Mouse (Mus musculus) hindbrain, embryonic 13.5 days (tissue): ENCODE data around the gene Rfx7. TPM values are rescaled to one million over a fixed set of nuclear protein-coding genes. Genes with fewer than 3 reads are reported as not detected.
"Not testable (repeated sequence)": the region's sequence is repeated elsewhere in the genome, so short reads cannot be mapped to it uniquely, and the experiment has no call there.

Experiments used
- ATAC-seq: fragments of 200-750 bp; cut with Nextera tagmentation; 2 replicates; pipeline ENCODE4 v1.8.0; 2017; ENCODE audit warnings: moderate TSS enrichment; ENCODE audit not compliant: low FRiP score
- H3K27ac ChIP-seq: fragments of 300-500 bp; sonication (generic); 2 replicates; pipeline ENCODE4 v1.5.1; 2015; ENCODE audit warnings: inconsistent platforms, mild to moderate bottlenecking, moderate library complexity
- H3K27me3 ChIP-seq: fragments of 300-500 bp; sonication (generic); 2 replicates; pipeline ENCODE4 v1.6.1; 2015; ENCODE audit warnings: mild to moderate bottlenecking, inconsistent platforms
- H3K36me3 ChIP-seq: fragments of 300-500 bp; sonication (generic); 2 replicates; pipeline ENCODE4 v1.6.1; 2015; ENCODE audit warnings: mild to moderate bottlenecking, inconsistent platforms
- H3K4me1 ChIP-seq: fragments of 300-500 bp; sonication (generic); replicated peaks from 2 replicates; pipeline ENCODE4 v1.6.1; 2015; ENCODE audit warnings: inconsistent platforms
- H3K4me2 ChIP-seq: fragments of 300-500 bp; sonication (generic); 2 replicates; pipeline ENCODE4 v1.6.1; 2015; ENCODE audit warnings: inconsistent platforms, mild to moderate bottlenecking, moderate library complexity
- H3K4me3 ChIP-seq: fragments of 300-500 bp; sonication (generic); 2 replicates; pipeline ENCODE4 v1.5.1; 2015; ENCODE audit warnings: mild to moderate bottlenecking, inconsistent platforms
- H3K9ac ChIP-seq: fragments of 300-500 bp; sonication (generic); 2 replicates; pipeline ENCODE4 v1.6.1; 2015; ENCODE audit warnings: mild to moderate bottlenecking, inconsistent platforms
- H3K9me3 ChIP-seq: fragments of 300-500 bp; sonication (generic); 2 replicates; pipeline ENCODE4 v1.6.1; 2016; ENCODE audit warnings: inconsistent platforms
- WGBS: fragments of 180-500 bp; shearing (Covaris S2); methylation state at CpG from one replicate; pipeline ENCODE4 v1.1.7; 2015; 5-methylcytosine and 5-hydroxymethylcytosine counted together
- polyA plus RNA-seq: library from polyadenylated mRNA; unstranded; fragments of >200 nt; fragmentation: Nextera tagmentation; extraction: Ambion mirVana; gene quantifications from 2 replicates; pipeline ENCODE4 v1.2.1, GENCODE M21; 2015

Rfx7 gene
- polyA plus RNA-seq, 1 experiment from 2014 or later: 17.2 TPM

DNA sequence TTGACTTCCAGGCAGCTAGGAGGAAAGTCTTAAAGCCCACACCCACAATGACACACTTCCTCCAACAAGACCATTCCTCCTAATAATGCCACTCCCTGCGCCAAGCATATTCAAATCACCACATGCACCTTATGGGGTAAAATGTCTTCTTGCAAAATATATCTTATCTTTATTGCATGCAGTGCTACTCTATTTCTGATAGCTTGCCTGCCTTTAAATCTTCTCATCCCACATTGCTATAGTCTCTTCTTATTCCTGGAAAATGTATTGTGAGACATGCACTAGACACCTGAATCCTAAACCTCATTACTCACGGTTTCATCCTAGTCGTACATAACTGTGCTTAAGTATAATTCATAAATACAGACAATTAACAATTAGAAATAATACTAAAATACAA is 31.2 kb downstream of the Rfx7 start:
- Histone ChIP-seq H3K9ac (no peak overlapping the region), H3K9me3 (peaks cover 3% of the 10 kb centered on the region; the same call in 1 of the 2 replicates), H3K27me3 (no peaks in the 10 kb centered on the region), H3K4me1 (no peaks in the 10 kb centered on the region), H3K4me3 (no peak overlapping the region), H3K36me3 (no peaks in the 10 kb centered on the region), H3K4me2 (no peak overlapping the region), H3K27ac (no peak overlapping the region)
- WGBS: 93% methylated on average over 3 of the region's 3 CpGs
- no peak for ATAC-seq

DNA sequence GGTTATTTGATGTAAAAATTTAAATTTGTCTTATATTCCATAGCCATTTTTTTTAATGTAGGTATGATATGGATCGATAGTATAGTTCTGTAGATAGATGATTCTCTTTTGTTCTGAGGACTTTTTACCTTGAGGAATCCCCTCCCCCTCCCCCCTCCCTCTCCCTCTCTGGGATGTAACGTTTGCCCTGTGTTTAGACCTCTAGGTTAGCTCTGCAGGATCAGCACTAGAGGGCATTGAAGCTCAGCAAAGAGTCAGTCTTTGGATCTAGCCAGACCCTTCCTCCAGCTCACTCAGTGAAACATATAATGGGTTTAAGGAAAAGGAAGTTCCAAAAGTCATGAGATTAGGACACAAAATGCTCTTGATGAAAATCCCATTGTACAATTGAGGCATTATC is 35.1 kb downstream of the Rfx7 start:
- peaks cover 3% of the 10 kb centered on the region; the same call in 1 of the 2 replicates for H3K9me3 ChIP-seq
- H3K27ac ChIP-seq: no peak overlapping the region
- 53% methylated on average over 2 of the region's 2 CpGs for WGBS
- no peak overlapping the region for H3K9ac ChIP-seq
- no peak overlapping the region for H3K4me2 ChIP-seq
- no peaks in the 10 kb centered on the region for H3K36me3 ChIP-seq
- H3K27me3 ChIP-seq: no peaks in the 10 kb centered on the region
- H3K4me1 ChIP-seq: no peaks in the 10 kb centered on the region
- no peak for ATAC-seq
- H3K4me3 ChIP-seq: no peak overlapping the region

DNA sequence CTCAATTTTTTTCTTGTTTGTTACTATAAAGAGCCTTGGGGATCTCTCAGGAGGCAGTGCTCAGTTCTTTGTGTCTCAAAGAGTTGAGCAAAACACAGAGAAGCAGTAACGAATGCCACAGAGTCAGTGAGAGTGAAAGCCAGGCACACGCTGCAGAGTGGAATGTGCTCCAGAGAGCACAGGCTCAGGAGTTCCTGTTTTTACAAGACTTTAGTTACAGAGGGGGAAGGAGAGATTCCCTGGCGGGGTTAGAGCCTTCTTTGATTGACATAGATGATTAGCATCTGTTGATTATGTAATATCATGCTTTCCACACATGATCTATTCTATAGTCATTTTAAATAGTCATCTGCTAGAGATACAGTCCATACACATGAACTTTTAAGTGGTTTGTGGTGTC is 48.2 kb downstream of the Rfx7 start:
- no peak overlapping the region for H3K27ac ChIP-seq
- WGBS: 43% methylated on average over 3 of the region's 3 CpGs
- no peak overlapping the region for H3K4me3 ChIP-seq
- H3K9ac ChIP-seq: no peak overlapping the region
- no peaks in the 10 kb centered on the region for H3K36me3 ChIP-seq
- no peak for ATAC-seq
- no peaks in the 10 kb centered on the region for H3K9me3 ChIP-seq
- no peaks in the 10 kb centered on the region for H3K4me1 ChIP-seq
- H3K4me2 ChIP-seq: no peak overlapping the region
- H3K27me3 ChIP-seq: no peaks in the 10 kb centered on the region

DNA sequence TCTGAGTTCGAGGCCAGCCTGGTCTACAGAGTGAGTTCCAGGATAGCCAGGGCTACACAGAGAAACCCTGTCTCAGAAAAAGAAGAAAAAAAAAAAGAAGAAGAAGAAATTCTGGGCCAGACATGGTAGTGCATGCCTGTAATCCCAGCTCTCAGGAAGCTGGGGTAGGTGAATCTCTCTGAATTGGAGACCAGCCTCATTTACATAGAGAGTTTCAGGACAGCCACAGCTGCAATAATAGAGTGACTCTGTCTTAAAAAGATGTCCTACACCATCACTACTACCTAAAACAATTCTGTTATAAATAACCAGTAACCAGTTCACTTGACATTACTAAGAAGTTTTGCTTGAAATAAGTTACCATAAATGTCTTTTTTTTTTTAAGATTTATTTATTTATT is 58.8 kb downstream of the Rfx7 start:
- H3K27ac ChIP-seq: no peak overlapping the region
- H3K9ac ChIP-seq: no peak overlapping the region
- H3K4me2 ChIP-seq: no peak overlapping the region
- H3K4me1 ChIP-seq: no peaks in the 10 kb centered on the region
- ATAC-seq: no peak
- H3K27me3 ChIP-seq: no peaks in the 10 kb centered on the region
- no peak overlapping the region for H3K4me3 ChIP-seq
- no peaks in the 10 kb centered on the region for H3K9me3 ChIP-seq
- peaks cover 9% of the 10 kb centered on the region for H3K36me3 ChIP-seq
- 97% methylated on average over 1 of the region's 1 CpGs for WGBS

DNA sequence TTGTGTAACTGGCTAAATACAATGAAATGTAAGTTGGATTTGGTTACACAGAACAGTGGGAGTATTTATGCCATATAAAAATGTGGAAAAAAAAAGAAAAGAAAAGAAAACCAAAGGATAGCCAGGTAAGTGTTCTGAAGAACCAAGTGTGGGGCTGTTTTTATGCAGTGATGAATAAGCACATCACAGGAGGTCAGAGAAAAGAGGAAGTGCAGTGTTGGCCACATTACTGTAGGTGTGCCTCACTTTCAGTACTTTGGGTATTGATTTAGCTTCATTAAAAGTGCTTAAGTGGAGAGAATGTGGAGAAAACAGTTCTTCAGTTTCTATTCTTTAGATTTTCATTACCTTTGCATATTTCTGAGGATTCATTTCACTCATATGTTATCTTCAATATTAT is 60.0 kb downstream of the Rfx7 start:
- H3K9me3 ChIP-seq: no peaks in the 10 kb centered on the region
- H3K4me2 ChIP-seq: no peak overlapping the region
- no peak for ATAC-seq
- no peaks in the 10 kb centered on the region for H3K4me1 ChIP-seq
- no peak overlapping the region for H3K9ac ChIP-seq
- no peak overlapping the region for H3K27ac ChIP-seq
- H3K27me3 ChIP-seq: no peaks in the 10 kb centered on the region
- H3K4me3 ChIP-seq: no peak overlapping the region
- H3K36me3 ChIP-seq: peaks cover 9% of the 10 kb centered on the region

GRCm38 (mm10) chr9:72594656-72595055 is 62.6 kb downstream of the Rfx7 start:
- not testable (repeated sequence) for H3K9ac ChIP-seq, ATAC-seq, H3K27ac ChIP-seq, H3K36me3 ChIP-seq, H3K4me2 ChIP-seq, H3K4me3 ChIP-seq, H3K9me3 ChIP-seq, H3K4me1 ChIP-seq, H3K27me3 ChIP-seq
- WGBS: 89% methylated on average over 4 of the region's 4 CpGs

- no peak overlapping the region for H3K4me2 ChIP-seq
- no peak overlapping the region for H3K9ac ChIP-seq
- peaks cover 15% of the 10 kb centered on the region for H3K36me3 ChIP-seq
- no peaks in the 10 kb centered on the region for H3K9me3 ChIP-seq
- H3K27me3 ChIP-seq: no peaks in the 10 kb centered on the region
- no peak for ATAC-seq
- no peaks in the 10 kb centered on the region for H3K4me1 ChIP-seq
- H3K27ac ChIP-seq: no peak overlapping the region
- WGBS: 93% methylated on average over 3 of the region's 3 CpGs
- no peak overlapping the region for H3K4me3 ChIP-seq
Measured at GRCm38 (mm10) chr9:72600142-72600541, 68.1 kb downstream of the Rfx7 start.

GRCm38 (mm10) chr9:72609771-72610170 is 77.7 kb downstream of the Rfx7 start:
- peaks cover 22% of the 10 kb centered on the region for H3K36me3 ChIP-seq
- no peak overlapping the region for H3K9ac ChIP-seq
- no peak overlapping the region for H3K27ac ChIP-seq
- no peaks in the 10 kb centered on the region for H3K4me1 ChIP-seq
- ATAC-seq: no peak
- H3K27me3 ChIP-seq: no peaks in the 10 kb centered on the region
- H3K4me2 ChIP-seq: no peak overlapping the region
- H3K4me3 ChIP-seq: no peak overlapping the region
- no peaks in the 10 kb centered on the region for H3K9me3 ChIP-seq

DNA sequence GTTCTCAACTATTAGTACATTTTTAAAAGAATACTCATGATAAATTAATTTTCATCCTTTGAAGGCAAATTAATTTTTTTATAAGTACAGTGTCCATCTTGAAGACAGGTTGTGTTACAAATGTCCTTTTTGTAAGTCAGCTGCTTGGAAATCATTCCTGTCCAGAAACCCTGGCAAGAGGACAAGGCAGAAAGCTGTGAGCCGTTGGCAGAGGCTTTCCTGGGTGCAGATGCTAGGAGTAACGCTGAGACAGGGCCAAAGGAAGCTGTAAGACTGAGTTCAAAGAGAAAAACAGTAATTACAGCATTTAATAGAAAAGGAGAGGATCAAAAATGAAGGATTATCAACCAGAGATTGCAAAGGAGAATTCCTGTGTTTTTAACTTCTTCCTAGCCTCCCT is 81.8 kb downstream of the Rfx7 start:
- H3K27ac ChIP-seq: no peak overlapping the region

GRCm38 (mm10) chr9:72614786-72615480 is 82.9 kb downstream of the Rfx7 start:
- Histone ChIP-seq H3K9me3 (no peaks in the 10 kb centered on the region), H3K36me3 (peaks cover 49% of the 10 kb centered on the region), H3K27me3 (no peaks in the 10 kb centered on the region), H3K4me1 (no peaks in the 10 kb centered on the region), H3K4me3 (no peak overlapping the region), H3K9ac (no peak overlapping the region), H3K4me2 (no peak overlapping the region), H3K27ac (peak overlapping the region; percentile 44)
- WGBS: 71% methylated on average over 6 of the region's 6 CpGs
- ATAC-seq: no peak

More for the DNA sequence above, 81.8 kb downstream of the Rfx7 start:
- Histone ChIP-seq H3K27me3 (no peaks in the 10 kb centered on the region), H3K9me3 (no peaks in the 10 kb centered on the region), H3K9ac (no peak overlapping the region), H3K4me2 (no peak overlapping the region), H3K36me3 (peaks cover 40% of the 10 kb centered on the region), H3K4me3 (no peak overlapping the region), H3K4me1 (no peaks in the 10 kb centered on the region)
- no peak for ATAC-seq
- WGBS: 81% methylated on average over 2 of the region's 2 CpGs

DNA sequence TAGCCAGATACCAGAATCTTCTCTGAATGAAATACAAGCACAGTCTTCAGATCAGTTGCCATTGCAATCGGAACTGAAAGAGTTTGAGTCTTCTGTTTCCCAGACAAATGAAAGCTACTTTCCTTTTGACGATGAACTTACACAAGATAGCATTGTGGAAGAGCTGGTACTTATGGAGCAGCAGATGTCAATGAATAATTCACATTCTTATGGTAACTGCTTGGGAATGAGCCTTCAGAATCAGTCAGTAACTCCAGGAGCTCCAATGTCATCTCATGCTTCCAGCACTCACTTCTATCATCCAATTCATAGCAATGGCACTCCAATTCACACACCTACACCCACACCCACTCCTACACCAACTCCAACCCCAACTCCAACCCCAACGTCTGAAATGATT is 86.0 kb downstream of the Rfx7 start:
- no peak for ATAC-seq
- Histone ChIP-seq H3K4me1 (no peaks in the 10 kb centered on the region), H3K27me3 (no peaks in the 10 kb centered on the region), H3K4me3 (no peak overlapping the region), H3K27ac (no peak overlapping the region), H3K9ac (no peak overlapping the region), H3K4me2 (no peak overlapping the region), H3K36me3 (peaks cover 35% of the 10 kb centered on the region), H3K9me3 (no peaks in the 10 kb centered on the region)
- WGBS: 89% methylated on average over 3 of the region's 3 CpGs

- Histone ChIP-seq H3K4me3 (no peak overlapping the region), H3K27ac (no peak overlapping the region), H3K36me3 (peaks cover 13% of the 10 kb centered on the region), H3K9ac (no peak overlapping the region), H3K4me1 (peaks cover 14% of the 10 kb centered on the region), H3K27me3 (no peaks in the 10 kb centered on the region), H3K9me3 (no peaks in the 10 kb centered on the region), H3K4me2 (no peak overlapping the region)
- ATAC-seq: no peak
- 86% methylated on average over 1 of the region's 1 CpGs for WGBS
Measured at GRCm38 (mm10) chr9:72623605-72624004, 91.6 kb downstream of the Rfx7 start.

DNA sequence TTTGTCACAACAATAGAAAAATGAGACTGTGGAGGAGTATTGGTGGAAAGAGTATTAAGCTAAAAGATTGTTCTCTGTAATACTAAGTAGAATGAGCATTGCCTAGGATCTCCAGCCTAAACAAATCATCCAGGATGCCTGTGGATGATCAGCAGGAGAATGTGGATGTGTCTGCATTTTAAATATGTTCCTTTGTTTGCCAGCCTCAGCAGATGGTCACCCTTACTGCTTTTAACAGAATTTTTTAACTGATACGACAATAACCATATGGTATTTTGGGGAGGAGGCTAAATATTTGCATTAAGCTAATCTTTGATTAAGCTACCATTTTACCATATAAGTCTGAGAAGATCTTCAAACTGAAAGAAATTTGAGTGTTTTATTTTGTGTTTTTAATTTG is 95.6 kb downstream of the Rfx7 start:
- Histone ChIP-seq H3K27me3 (no peaks in the 10 kb centered on the region), H3K36me3 (no peaks in the 10 kb centered on the region), H3K4me1 (peaks cover 17% of the 10 kb centered on the region), H3K9me3 (no peaks in the 10 kb centered on the region), H3K4me2 (no peak overlapping the region), H3K27ac (no peak overlapping the region), H3K4me3 (no peak overlapping the region), H3K9ac (no peak overlapping the region)
- no peak for ATAC-seq
- 32% methylated on average over 1 of the region's 1 CpGs for WGBS
